Mouse (Mus musculus): ENCODE results near the gene Lxn. TPM values are rescaled to one million over a fixed set of nuclear protein-coding genes. Genes with fewer than 3 reads are reported as not detected.

The Lxn gene
- polyA plus RNA-seq (2012; rRNA removed): 40.8 and 42.4 TPM in 2 replicates

GRCm38 (mm10) chr3:67463450-67464372 is at the start of gene Lxn:
Gene Lxn (minus strand): TSS chr3:67463926.

GRCm38 (mm10) chr3:67429999-67430380 is 33.7 kb downstream of the Lxn start, which contains the start of gene Gfm1:
Gene Gfm1 (plus strand): TSS chr3:67430096.

Other genes starting within 250 kb of the Lxn start
- 0.29 and 0.35 TPM in 2 replicates for gene Mlf1, start 89.8 kb downstream of the Lxn start, polyA plus RNA-seq (2012; rRNA removed)
- gene Gm17402, start 88.8 kb downstream of the Lxn start, polyA plus RNA-seq (2012; rRNA removed): not detected in 2 replicates
- gene Gfm1, start 33.8 kb downstream of the Lxn start, polyA plus RNA-seq (2012; rRNA removed): 4.8 and 5.7 TPM in 2 replicates
- 1.7 and 2.0 TPM in 2 replicates for gene Rarres1, start 51.6 kb upstream of the Lxn start, polyA plus RNA-seq (2012; rRNA removed)
- gene Mfsd1, start 118.8 kb upstream of the Lxn start, polyA plus RNA-seq (2012; rRNA removed): 19.1 and 29.0 TPM in 2 replicates